Mouse (Mus musculus) bone marrow, adult 2 months (tissue): ENCODE data around the gene Tecpr1.

ENCODE experiments used
- CTCF ChIP-seq: fragments of 200-500 bp; IDR thresholded peaks from 2 replicates; pipeline ENCODE4 v1.5.1; 2011; ENCODE audit warnings: low read length, control low read depth; ENCODE audit not compliant: control insufficient read depth, insufficient read depth
- POLR2A ChIP-seq: fragments of 200-500 bp; IDR thresholded peaks from 2 replicates; pipeline ENCODE4 v1.6.1; 2011; ENCODE audit warnings: low read depth, mild to moderate bottlenecking, control low read depth, low read length, borderline replicate concordance; ENCODE audit not compliant: control insufficient read depth

- TF ChIP-seq CTCF (no peak), POLR2A (no peak)
These were observed 15.6 kb upstream of the Tecpr1 start for GRCm38 (mm10) chr5:144238969-144239368.
